Mouse (Mus musculus): ENCODE results near the gene Thap3.

DNA sequence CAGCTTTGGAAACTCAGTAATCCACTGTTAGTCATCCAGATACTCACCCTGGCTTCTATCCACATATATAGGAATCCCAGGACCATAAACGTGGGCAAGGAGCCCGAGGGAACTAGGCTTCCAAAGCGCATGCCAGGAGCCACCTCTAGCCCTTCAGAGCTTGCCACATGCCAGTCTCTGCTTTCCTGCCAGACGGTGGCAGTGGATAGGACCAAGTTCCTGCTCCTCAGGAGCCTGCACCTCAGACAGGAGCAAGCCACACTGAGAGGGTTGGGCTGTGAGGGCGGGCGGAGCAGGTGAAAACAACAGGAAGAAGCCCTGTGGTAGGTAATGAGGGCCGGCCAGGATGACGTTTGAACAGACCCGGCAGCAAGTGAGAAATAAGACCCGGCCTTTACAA, 2.9 kb downstream of the Thap3 start:
- no peak for TF ChIP-seq POLR2A (IDR thresholded peaks at IDR 0.05; ENCODE audit: control insufficient read depth, low read depth, low read length)
- TF ChIP-seq CTCF (IDR thresholded peaks at IDR 0.05; ENCODE audit: control insufficient read depth, insufficient read depth, insufficient replicate concordance, low read depth, low read length) = no peak

All from testis, adult 2 months (tissue).